In genomic region chr6:103746103-103746502, GRCm38 (mm10) we compare ENCODE assay signal across 9 mouse cellular contexts.
A peak's percentile ranks its signal among the peaks of the same experiment; 100 is the strongest.
DNase-seq lines count a peak whose midpoint lies in the region; ATAC-seq lines count a peak whose summit lies in the region.
"Had no signal": no experiment of that assay in that cellular context is flagged by ENCODE, and none has a peak within 500 bp of the region (broad histone marks: within the 10 kb centered on the region; RNA-seq: fewer than 3 reads in every experiment).

No protein-coding gene starts in this region.

- H3K9me3 ChIP-seq in forebrain, embryonic 10.5 days = no peaks in the 10 kb centered on the region
- no peaks in the 10 kb centered on the region for H3K9me3 ChIP-seq in forebrain, embryonic 16.5 days (ENCODE audit: control insufficient read depth, low read length)
- H3K9me3 ChIP-seq in midbrain, embryonic 10.5 days (replicated peaks) = no peaks in the 10 kb centered on the region
- no peaks in the 10 kb centered on the region for H3K9me3 ChIP-seq in midbrain, embryonic 13.5 days
- H3K9me3 ChIP-seq: midbrain, embryonic 12.5 days had no signal

- H3K36me3 ChIP-seq in forebrain, embryonic 10.5 days (replicated peaks) = no peaks in the 10 kb centered on the region
- no peaks in the 10 kb centered on the region for H3K36me3 ChIP-seq in forebrain, embryonic 16.5 days (ENCODE audit: control insufficient read depth, insufficient read depth)
- H3K36me3 ChIP-seq in midbrain, embryonic 10.5 days = no peaks in the 10 kb centered on the region
- H3K36me3 ChIP-seq in midbrain, embryonic 13.5 days = no peaks in the 10 kb centered on the region
- H3K36me3 ChIP-seq: midbrain, embryonic 12.5 days had no signal

- H3K4me3 ChIP-seq in forebrain, embryonic 10.5 days = no peak overlapping the region
- H3K4me3 ChIP-seq in forebrain, embryonic 16.5 days (replicated peaks; ENCODE audit: low read length) = no peak overlapping the region
- H3K4me3 ChIP-seq in midbrain, embryonic 10.5 days = no peak overlapping the region
- H3K4me3 ChIP-seq in midbrain, embryonic 13.5 days (replicated peaks) = no peak overlapping the region
- H3K4me3 ChIP-seq: midbrain, embryonic 12.5 days had no signal

- no peak for ATAC-seq in forebrain, embryonic 16.5 days
- ATAC-seq in midbrain, embryonic 13.5 days = no peak

- H3K27ac ChIP-seq in forebrain, embryonic 10.5 days = no peak overlapping the region
- H3K27ac ChIP-seq in forebrain, embryonic 16.5 days (ENCODE audit: low read length) = no peak overlapping the region
- H3K27ac ChIP-seq in midbrain, embryonic 10.5 days (replicated peaks) = no peak overlapping the region
- H3K27ac ChIP-seq in midbrain, embryonic 13.5 days = no peak overlapping the region
- H3K27ac ChIP-seq: midbrain, embryonic 12.5 days had no signal

- peaks cover 7% of the 10 kb centered on the region for H3K4me1 ChIP-seq in forebrain, embryonic 10.5 days
- H3K4me1 ChIP-seq in forebrain, embryonic 16.5 days (replicated peaks; ENCODE audit: control insufficient read depth, insufficient read depth, low read length) = peaks cover 6% of the 10 kb centered on the region; the same call in 1 of the 2 replicates
- H3K4me1 ChIP-seq in midbrain, embryonic 10.5 days = peaks cover 14% of the 10 kb centered on the region
- peaks cover 10% of the 10 kb centered on the region for H3K4me1 ChIP-seq in midbrain, embryonic 13.5 days (replicated peaks)
- H3K4me1 ChIP-seq: midbrain, embryonic 12.5 days had no signal

- WGBS in forebrain, embryonic 10.5 days = 35% methylated on average over 4 of the region's 4 CpGs
- 31% methylated on average over 4 of the region's 4 CpGs for WGBS in forebrain, embryonic 16.5 days
- WGBS in midbrain, embryonic 10.5 days = 29% methylated on average over 4 of the region's 4 CpGs
- 28% methylated on average over 4 of the region's 4 CpGs for WGBS in midbrain, embryonic 13.5 days

- H3K4me2 ChIP-seq in forebrain, embryonic 16.5 days (ENCODE audit: low read length) = no peak overlapping the region
- H3K4me2 ChIP-seq in midbrain, embryonic 13.5 days (replicated peaks) = no peak overlapping the region
- H3K4me2 ChIP-seq: midbrain, embryonic 12.5 days had no signal

- no peak overlapping the region for H3K9ac ChIP-seq in forebrain, embryonic 16.5 days (replicated peaks; ENCODE audit: low read depth, low read length)
- no peak overlapping the region for H3K9ac ChIP-seq in midbrain, embryonic 13.5 days (replicated peaks)
- H3K9ac ChIP-seq: midbrain, embryonic 12.5 days had no signal

- peak; percentile 18 for DNase-seq in forebrain, embryonic 10.5 days (ENCODE audit: extremely low spot score, low spot score)
- DNase-seq in midbrain, embryonic 10.5 days (ENCODE audit: low spot score) = peak; percentile 40
- DNase-seq in c-Kit-positive CD71-negative TER-119-negative erythroid progenitor cells, embryonic 14.5 days (ENCODE audit: low read depth) = peak; percentile 18
- peak; percentile 26 to 59 for DNase-seq in layer of hippocampus, postnatal 14 days (ENCODE audit: low spot score in 2 of 2)
- DNase-seq in thymus, postnatal 4 days = peak; percentile 59
- DNase-seq in spleen, postnatal 14 days (ENCODE audit: low spot score in 2 of 2) = no peak

- H3K27me3 ChIP-seq in forebrain, embryonic 10.5 days (ENCODE audit: poor library complexity, severe bottlenecking) = no peaks in the 10 kb centered on the region
- H3K27me3 ChIP-seq in forebrain, embryonic 16.5 days (replicated peaks; ENCODE audit: control insufficient read depth, insufficient read depth, low read length) = no peaks in the 10 kb centered on the region
- H3K27me3 ChIP-seq in midbrain, embryonic 10.5 days (ENCODE audit: low read depth, poor library complexity, severe bottlenecking) = peaks cover 7% of the 10 kb centered on the region; the same call in 1 of the 2 replicates
- no peaks in the 10 kb centered on the region for H3K27me3 ChIP-seq in midbrain, embryonic 13.5 days
- H3K27me3 ChIP-seq: midbrain, embryonic 12.5 days had no signal

Comparison
In these comparisons a context has a peak if more than half of its experiments do, and no peak if none do; other contexts are left out.
1. DNase-seq: peak in forebrain, embryonic 10.5 days (single experiment), midbrain, embryonic 10.5 days (single experiment), c-Kit-positive CD71-negative TER-119-negative erythroid progenitor cells, embryonic 14.5 days (single experiment), layer of hippocampus, postnatal 14 days (2 of 2) and thymus, postnatal 4 days (single experiment); none in spleen, postnatal 14 days (0 of 2).